Mouse (Mus musculus) gastrocnemius, adult 8-10 months (tissue): ENCODE results near the gene Tmem190. TPM values are rescaled to one million over a fixed set of nuclear protein-coding genes. Genes with fewer than 3 reads are reported as not detected.

Experiments
- DNase-seq, 2 experiments: peaks; one replicate each; pipeline ENCODE4 v3.0.0; 2022; ENCODE audit warnings: low spot score in 2 of 2
- total RNA-seq, 4 experiments: library from RNA; stranded (reverse); gene quantifications; 2 replicates each; pipeline ENCODE4 v1.2.4; 2022

Gene Tmem190
- total RNA-seq, result not detected

DNA sequence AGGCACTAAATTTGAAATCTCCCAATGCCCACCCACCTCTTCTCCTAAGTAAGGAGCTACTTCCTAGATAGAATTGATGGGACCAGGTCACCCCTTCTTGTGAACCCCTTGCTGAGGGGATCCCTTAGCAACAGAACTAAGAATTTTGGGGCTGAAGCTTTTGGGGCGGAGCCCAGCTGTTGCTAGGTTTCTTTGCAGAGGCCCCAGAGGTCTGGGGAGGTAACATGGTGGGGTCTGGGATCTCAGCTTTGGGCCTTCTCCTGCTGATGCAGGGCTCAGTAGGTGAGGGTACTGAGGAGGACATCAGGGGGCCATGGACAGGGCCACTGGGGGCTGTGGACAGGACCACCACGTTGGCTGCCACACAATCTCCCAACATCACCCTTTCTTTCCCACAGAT is at the start of gene Tmem190, which contains the start of gene Il11:
Gene Tmem190 (plus strand): TSS at position 179 of the 400 bp plus-strand sequence.
Gene Il11 (minus strand): TSS at position 101 of the 400 bp plus-strand sequence.
- no peak for DNase-seq

DNA sequence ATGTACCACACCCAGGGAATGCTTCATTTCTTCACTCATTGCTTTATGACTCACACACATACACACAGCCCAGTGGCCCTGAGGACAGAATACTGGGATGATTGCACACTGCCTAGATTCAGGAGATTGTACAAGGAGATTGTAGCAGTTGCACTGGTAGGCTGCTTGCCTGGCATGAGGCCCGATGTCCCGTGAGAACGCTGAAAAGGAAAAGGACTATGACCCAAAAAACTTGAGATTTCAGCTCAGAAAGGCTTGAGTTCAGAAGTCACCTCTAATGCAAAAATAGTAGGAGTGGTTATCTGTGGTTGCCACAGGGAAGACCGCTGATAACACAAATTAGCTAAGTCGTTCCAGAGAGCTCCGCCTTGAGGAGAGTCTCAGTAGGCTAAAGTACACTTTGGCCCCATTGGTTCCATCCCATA is 49.8 kb upstream of the Tmem190 start:
- no peak for DNase-seq

DNA sequence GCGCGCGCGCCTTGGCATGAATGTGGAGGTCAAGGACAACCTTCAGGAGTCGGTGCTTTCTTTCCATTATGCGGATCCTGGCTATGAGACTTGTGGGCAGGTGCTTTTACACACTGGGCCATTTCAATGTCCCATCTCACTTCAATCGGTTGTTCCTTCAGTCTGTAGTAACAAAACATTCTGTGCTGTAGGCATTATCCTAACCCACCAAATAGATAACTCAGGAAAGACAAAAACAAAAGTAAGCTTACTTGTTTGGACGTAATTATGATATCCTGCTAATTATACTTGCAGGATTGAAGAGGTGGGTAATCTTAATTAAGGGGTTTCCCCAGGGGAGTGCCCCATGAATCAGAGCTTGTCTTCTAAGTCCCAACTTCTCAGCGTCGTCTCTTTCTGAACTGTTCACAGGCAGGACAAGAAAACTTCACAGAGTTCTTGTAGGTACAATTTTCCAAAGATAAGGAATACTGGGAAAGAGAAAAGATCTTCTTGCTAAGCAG is 43.6 kb upstream of the Tmem190 start:
- no peak for DNase-seq

DNA sequence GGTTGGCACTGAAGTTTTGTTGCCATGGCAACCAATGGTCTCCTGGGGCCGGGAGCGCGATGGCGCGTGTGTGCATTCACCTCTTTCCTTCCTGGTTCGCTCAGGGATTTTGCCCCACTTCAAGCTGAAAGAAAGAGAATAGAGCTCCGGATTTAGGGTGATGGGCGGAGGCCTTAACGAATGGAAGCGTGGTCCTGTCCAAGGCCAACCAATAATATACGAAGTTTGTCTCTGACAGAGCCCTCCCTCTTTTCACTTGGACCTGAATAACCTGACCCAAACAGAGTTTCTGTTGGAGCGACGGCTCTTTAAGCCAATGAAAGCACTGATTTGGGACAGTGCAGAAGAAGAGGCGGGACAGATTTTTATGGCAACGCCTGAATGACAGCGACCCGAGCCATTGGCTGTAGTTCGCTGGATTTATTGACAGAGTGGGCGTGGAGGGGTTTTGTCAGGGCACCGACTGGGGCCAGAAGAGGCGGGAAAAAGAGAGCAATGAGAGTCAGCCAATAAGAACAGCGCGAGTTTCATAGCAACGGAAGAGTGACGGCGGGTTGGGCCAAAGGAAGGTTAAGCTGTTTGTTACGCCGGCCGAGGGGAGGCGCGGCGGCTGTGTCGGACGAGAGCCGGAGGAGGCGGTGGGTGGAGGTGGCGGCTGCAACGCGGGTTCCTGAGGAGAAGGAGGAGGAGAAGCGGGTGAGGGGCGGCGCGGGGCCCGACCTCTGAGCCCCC is 43.0 kb upstream of the Tmem190 start, which contains the start of gene Kmt5c:
Gene Kmt5c (plus strand): TSS at position 572 of the 732 bp plus-strand sequence.
- DNase-seq, result peak; percentile 98

- DNase-seq, result no peak
These were observed 42.4 kb upstream of the Tmem190 start for GRCm38 (mm10) chr7:4740309-4740727.

GRCm38 (mm10) chr7:4741151-4741550 is 41.6 kb upstream of the Tmem190 start:
- DNase-seq, result peak; percentile 23 to 41

DNA sequence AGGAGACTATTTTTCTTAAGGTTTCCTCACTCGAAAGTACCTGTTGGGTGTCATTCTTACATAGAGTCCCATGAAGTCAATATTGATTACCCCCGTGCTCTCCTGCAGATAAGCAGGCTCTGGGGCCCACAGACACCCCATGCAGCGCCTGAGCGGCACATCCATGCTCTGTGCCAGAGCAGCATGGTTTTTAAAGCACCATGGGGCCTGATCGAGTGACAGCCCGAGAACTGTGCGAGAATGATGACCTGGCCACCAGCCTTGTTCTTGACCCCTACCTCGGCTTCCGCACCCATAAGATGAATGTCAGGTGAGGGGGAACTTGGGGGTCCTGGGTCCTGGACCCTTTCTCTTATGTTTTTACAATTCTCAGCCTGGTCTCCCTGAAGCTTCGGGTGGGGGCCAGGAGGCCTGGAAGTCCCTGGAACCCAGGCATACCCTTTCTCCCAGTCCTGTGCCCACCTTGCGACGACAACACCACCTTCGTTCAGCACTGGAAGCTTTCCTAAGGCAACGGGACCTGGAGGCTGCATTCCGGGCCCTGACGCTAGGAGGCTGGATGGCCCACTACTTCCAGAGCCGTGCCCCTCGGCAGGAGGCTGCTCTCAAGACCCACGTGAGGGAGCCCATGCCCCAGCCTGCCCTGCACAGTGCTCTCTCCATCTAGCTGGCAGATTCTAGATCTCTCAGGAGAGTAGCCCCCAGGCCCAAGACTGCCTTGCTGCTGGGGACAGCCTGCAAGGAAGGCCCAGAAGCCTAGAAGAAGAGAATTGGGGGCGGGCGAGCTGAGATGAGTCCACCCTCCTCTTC is 40.9 kb upstream of the Tmem190 start:
- no peak for DNase-seq

- no peak for DNase-seq
These were observed 40.3 kb upstream of the Tmem190 start for GRCm38 (mm10) chr7:4742482-4742819.

DNA sequence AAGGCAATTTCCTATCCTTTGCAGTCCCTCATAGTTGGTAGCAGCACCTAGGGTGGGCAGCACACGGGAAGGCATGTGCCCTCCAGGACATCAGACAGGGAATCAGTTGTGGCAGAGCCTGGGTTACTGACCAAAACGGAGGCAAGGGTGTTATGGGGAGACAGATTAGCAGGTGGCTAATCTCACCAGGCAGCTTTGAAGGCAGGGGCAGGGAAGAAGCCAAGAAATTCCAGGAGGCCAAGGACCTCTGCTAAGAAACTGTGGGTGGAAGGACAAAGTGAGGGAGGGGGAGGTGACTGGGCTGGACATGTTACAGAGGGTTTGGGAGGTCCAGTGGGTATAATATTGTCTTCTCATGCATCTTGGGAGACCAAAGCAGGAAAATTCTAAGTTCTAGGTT is 39.4 kb upstream of the Tmem190 start:
- DNase-seq, result no peak

DNA sequence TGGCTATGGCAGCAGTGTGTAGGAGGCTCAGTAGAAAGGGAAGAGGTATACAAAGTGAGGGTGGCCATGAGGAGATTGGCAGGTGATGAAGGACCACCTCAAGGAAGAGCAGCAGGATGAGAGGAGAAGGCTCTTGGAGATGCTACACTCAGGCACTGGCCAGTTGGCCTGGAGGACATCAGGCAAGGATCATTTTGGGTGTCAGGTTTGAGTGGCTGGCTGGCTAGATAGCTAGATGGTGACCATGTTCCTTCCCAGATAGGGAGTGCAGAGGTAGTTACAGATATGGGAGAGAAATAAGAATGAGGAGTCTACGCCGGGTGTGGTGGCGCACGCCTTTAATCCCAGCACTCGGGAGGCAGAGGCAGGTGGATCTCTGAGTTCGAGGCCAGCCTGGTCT is 37.9 kb upstream of the Tmem190 start:
- no peak for DNase-seq

DNA sequence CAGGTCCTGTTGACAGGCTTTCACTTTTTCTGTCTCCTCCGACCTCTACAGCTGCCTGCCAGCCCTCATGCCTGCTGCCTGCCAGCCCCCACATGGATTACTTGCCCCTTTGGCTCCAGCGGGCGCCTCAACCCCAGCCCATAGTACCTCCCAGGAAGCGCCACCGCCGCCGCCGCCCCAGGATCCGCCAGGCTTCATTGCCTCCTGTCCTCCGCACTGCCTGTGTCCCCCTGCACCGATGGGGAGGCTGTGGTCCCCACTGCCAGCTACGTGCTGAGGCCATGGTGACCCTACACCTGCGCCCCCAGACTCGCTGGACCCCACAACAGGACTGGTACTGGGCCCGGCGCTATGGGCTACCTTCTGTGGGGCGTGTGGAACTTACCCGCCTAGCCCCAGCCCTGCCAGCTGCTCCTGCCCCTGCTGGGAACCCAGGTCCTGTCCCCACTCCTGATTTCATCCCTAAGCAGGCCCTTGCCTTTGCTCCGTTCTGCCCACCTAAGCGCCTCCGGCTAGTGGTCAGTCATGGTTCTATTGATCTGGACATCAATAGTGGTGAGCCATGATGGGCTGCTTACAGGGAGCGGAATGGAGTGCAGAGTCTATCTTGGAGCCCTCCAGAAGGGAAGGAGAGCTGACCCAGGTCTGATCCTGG is 36.3 kb upstream of the Tmem190 start:
- no peak for DNase-seq

GRCm38 (mm10) chr7:4747156-4747899 is 35.4 kb upstream of the Tmem190 start:
- DNase-seq, result no peak

DNA sequence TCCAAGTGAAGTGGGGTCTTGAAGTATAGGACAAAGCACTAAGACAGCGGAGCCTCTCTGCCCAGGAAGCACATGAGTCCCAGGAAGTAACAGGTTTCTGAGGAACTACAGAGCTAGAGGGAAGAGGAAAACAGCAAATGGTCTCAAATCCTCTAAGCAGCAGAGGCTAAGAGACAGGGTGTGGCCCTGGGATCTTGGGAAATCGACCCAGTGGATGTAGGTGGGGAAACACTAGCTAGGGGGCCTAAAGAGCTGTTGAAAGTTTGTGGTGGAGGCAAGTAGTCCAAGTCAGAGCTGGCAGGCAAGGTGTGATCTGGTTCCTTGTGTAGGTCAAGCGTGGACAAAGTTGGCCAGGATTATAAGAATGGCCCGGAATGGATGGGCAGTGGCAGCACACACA is 34.4 kb upstream of the Tmem190 start:
- DNase-seq, result no peak

DNA sequence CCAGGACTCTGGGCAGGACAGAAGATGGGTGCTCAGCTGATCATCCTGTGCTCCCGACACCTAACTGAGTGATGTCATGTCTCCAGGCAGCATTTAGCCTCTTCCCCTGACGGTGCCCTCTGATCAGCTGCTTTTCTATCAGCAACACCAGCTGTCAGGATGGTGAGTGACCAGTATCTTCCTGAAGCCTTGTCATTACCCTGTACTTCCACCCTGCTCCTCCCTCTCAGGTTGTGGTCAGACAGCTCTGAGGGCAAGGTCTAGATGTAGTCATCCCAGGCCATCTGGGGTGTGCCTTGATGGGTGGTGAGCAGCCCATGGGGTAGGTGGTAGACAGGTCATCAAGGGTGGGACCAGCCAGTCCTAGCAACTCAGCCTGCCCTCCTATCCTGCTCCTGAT is 33.6 kb upstream of the Tmem190 start:
- no peak for DNase-seq

DNA sequence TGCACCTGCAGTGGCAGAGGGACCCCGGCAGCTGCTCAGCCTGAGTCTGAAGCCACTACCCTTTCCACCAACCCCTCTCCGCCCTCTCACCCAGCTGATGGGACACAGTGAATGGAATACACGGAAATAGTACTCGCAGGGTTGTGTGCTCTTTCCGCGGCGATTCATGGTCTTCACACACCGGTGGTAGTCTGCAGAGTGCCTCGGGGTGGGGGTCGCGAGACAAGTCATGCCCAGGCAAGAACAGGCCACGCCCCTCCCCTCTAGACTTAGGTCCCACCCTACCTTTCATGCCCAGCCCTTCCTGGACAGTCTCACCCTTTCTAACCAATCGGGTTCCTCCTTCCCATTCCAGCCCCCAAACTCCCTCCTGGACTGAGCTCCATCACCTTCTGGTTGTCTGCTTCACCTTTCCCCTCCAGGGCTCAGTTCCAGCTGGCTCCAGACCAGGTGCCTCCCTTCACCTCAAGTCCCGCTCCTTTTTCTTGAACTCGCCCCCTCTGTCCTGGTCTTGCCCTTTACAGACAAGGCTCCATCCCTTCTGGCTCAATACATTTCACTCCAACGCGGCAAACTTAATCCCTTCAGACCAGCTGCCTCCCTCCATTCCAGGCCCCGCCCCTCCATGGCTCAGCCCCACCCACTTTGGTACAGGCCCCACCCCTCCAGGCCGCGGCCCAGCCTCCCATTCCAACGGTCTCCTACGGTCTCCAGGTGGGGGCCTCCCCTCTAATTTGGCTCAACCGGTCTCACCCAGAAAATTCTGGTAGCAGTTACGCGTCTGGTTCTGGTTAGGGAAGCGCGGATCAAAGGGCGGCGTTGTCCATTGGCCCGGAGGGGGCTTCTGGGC is 30.5 kb upstream of the Tmem190 start:
- no peak for DNase-seq

DNA sequence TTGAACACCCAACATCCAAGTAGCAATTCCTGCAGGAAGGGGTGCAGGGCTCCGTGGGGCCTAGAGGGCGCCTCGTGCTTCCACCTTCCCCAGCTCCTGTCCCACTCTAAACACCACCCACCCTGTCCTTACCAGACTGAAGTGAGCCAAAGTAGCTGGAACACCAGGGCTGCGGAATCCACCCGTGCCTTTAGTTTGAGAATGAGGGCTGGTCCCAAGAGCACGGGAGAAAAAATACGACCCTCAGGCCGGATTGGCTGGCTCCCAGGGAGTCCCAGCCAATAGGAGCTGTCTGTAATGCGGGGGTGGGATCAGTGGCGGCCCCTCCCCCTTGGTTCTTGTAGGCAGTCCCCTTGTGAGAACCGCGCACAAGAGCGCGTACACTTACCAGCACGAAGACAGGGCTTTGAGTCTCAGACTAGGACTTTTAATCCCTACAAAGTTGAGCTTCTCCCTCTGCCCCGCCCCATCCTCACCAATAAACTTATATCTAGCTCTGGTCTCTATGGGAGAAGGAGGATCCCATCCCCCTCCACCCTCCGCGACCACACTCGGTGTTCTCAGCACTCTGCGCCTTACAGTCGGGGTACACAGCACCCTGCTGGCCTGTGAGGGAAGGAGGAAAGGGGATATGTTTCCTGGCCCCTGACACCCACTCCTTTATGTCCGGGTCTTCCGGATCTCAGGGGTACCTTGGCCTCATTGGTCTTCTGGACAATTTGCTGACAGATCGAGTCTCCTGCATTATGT is 29.7 kb upstream of the Tmem190 start, which contains the start of gene Cox6b2:
Gene Cox6b2 (minus strand): TSS at position 274 of the 750 bp plus-strand sequence.
- DNase-seq, result peak in 1 of 2 experiments; percentile 52

- DNase-seq, result no peak
These were observed 23.1 kb upstream of the Tmem190 start for GRCm38 (mm10) chr7:4759670-4760069.

- no peak for DNase-seq
These were observed 17.6 kb upstream of the Tmem190 start for GRCm38 (mm10) chr7:4764946-4765710.

DNA sequence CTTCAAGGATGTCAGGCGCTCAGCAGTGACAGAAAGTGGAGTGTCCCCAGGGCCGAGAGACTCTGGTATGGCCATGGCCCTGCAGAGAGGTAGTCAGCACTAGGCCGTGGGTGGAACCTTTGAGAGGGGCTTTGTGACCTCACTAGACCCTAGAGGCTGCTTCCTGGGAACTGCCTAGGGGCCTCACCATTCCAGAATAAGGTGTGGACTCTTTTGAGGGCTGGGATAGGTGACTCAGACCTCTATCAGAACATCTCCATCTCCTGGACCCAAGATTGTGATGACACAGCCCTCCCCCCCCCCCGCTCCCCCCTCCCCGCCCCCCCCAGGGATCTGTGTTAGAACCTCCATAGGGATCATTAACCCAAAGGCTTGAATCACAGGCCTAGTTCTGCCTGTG is 11.5 kb upstream of the Tmem190 start, which contains the start of gene Fam71e2:
Gene Fam71e2 (minus strand): TSS at position 101 of the 400 bp plus-strand sequence.
- DNase-seq, result no peak
